Mouse (Mus musculus) retina, embryonic 14.5 days (tissue): ENCODE measurements around the gene Gm12216.

Experiments
- DNase-seq: peaks from one replicate; pipeline ENCODE4 v3.0.0-alpha.2; 2015; ENCODE audit warnings: low spot score

Gm12216 gene

GRCm38 (mm10) chr11:53821230-53821944 lies 37.7 kb downstream of the Gm12216 start:
- DNase-seq: no peak

- no peak for DNase-seq
Observed at GRCm38 (mm10) chr11:53820516-53821170, 38.4 kb downstream of the Gm12216 start.

- DNase-seq: no peak
Observed at GRCm38 (mm10) chr11:53819511-53819910, 39.5 kb downstream of the Gm12216 start.

- no peak for DNase-seq
Observed at GRCm38 (mm10) chr11:53818794-53819193, 40.3 kb downstream of the Gm12216 start.

GRCm38 (mm10) chr11:53816841-53817375 lies 42.1 kb downstream of the Gm12216 start:
- no peak for DNase-seq

GRCm38 (mm10) chr11:53814810-53815209 lies 44.2 kb downstream of the Gm12216 start:
- no peak for DNase-seq

GRCm38 (mm10) chr11:53813001-53813868 lies 45.8 kb downstream of the Gm12216 start:
- DNase-seq: no peak

- no peak for DNase-seq
Observed at GRCm38 (mm10) chr11:53811312-53811711, 47.7 kb downstream of the Gm12216 start.

GRCm38 (mm10) chr11:53810749-53811148 lies 48.3 kb downstream of the Gm12216 start:
- DNase-seq: no peak

- no peak for DNase-seq
Observed at GRCm38 (mm10) chr11:53810156-53810555, 48.9 kb downstream of the Gm12216 start.

GRCm38 (mm10) chr11:53809354-53809753 lies 49.7 kb downstream of the Gm12216 start:
- DNase-seq: no peak

- DNase-seq: no peak
Observed at GRCm38 (mm10) chr11:53805786-53806185, 53.3 kb downstream of the Gm12216 start.

GRCm38 (mm10) chr11:53804569-53805344 lies 54.3 kb downstream of the Gm12216 start:
- DNase-seq: no peak

- DNase-seq: no peak
Observed at GRCm38 (mm10) chr11:53803494-53803893, 55.6 kb downstream of the Gm12216 start.

- no peak for DNase-seq
Observed at GRCm38 (mm10) chr11:53803093-53803492, 56.0 kb downstream of the Gm12216 start.

GRCm38 (mm10) chr11:53800975-53801374 lies 58.1 kb downstream of the Gm12216 start:
- no peak for DNase-seq

GRCm38 (mm10) chr11:53800036-53800435 lies 59.0 kb downstream of the Gm12216 start:
- no peak for DNase-seq

GRCm38 (mm10) chr11:53798041-53798711 lies 60.9 kb downstream of the Gm12216 start:
- DNase-seq: no peak

- DNase-seq: no peak
Observed at GRCm38 (mm10) chr11:53797386-53797920, 61.6 kb downstream of the Gm12216 start.

- DNase-seq: no peak
Observed at GRCm38 (mm10) chr11:53796409-53797151, 62.5 kb downstream of the Gm12216 start.
